Mouse (Mus musculus) heart, embryonic 12.5 days (tissue): ENCODE results near the gene Fndc3b. TPM values are rescaled to one million over a fixed set of nuclear protein-coding genes. Genes with fewer than 3 reads are reported as not detected.
A peak's percentile ranks its signal among the peaks of the same experiment; 100 is the strongest.

Experiments used
- ATAC-seq: fragments of 200-750 bp; cut with Nextera tagmentation; 2 replicates; pipeline ENCODE4 v1.8.0; 2017; ENCODE audit warnings: moderate TSS enrichment, moderate library complexity; ENCODE audit not compliant: insufficient number of reproducible peaks, low FRiP score
- H3K27ac ChIP-seq: fragments of 300-500 bp; sonication (generic); 2 replicates; pipeline ENCODE4 v1.5.1; 2016; ENCODE audit warnings: mild to moderate bottlenecking, moderate library complexity; ENCODE audit not compliant: poor library complexity, severe bottlenecking
- H3K27me3 ChIP-seq: fragments of 300-500 bp; sonication (generic); replicated peaks from 2 replicates; pipeline ENCODE4 v1.6.1; 2016; ENCODE audit warnings: mild to moderate bottlenecking, moderate library complexity
- H3K36me3 ChIP-seq: fragments of 300-500 bp; sonication (generic); 2 replicates; pipeline ENCODE4 v1.6.1; 2016; ENCODE audit warnings: mild to moderate bottlenecking, moderate library complexity
- H3K4me1 ChIP-seq: fragments of 300-500 bp; sonication (generic); replicated peaks from 2 replicates; pipeline ENCODE4 v1.6.1; 2016; ENCODE audit warnings: mild to moderate bottlenecking
- H3K4me2 ChIP-seq: fragments of 300-500 bp; sonication (generic); 2 replicates; pipeline ENCODE4 v1.6.1; 2016; ENCODE audit warnings: mild to moderate bottlenecking, moderate library complexity
- H3K4me3 ChIP-seq: fragments of 300-500 bp; sonication (generic); 2 replicates; pipeline ENCODE4 v1.5.1; 2016; ENCODE audit warnings: mild to moderate bottlenecking
- H3K9ac ChIP-seq: fragments of 300-500 bp; sonication (generic); 2 replicates; pipeline ENCODE4 v1.6.1; 2016; ENCODE audit warnings: mild to moderate bottlenecking, moderate library complexity
- H3K9me3 ChIP-seq: fragments of 300-500 bp; sonication (generic); replicated peaks from 2 replicates; pipeline ENCODE4 v1.6.1; 2016; ENCODE audit warnings: mild to moderate bottlenecking, moderate library complexity
- WGBS: fragments of 180-500 bp; shearing (Covaris S2); methylation state at CpG from one replicate; pipeline ENCODE4 v1.1.7; 2016; 5-methylcytosine and 5-hydroxymethylcytosine counted together
- polyA plus RNA-seq: library from polyadenylated mRNA; unstranded; fragments of >200 nt; fragmentation: Nextera tagmentation; extraction: Ambion mirVana; gene quantifications from 2 replicates; pipeline ENCODE4 v1.2.1, GENCODE M21; 2016

Gene Fndc3b
- polyA plus RNA-seq, 1 experiment from 2014 or later = 36.8 TPM

GRCm38 (mm10) chr3:27607081-27607795 is 103.9 kb downstream of the Fndc3b start:
- peak overlapping the region; percentile 90 for H3K27ac ChIP-seq
- no peaks in the 10 kb centered on the region for H3K36me3 ChIP-seq
- ATAC-seq = peak; percentile 86
- no peaks in the 10 kb centered on the region for H3K9me3 ChIP-seq
- H3K9ac ChIP-seq = peak overlapping the region; percentile 61
- H3K27me3 ChIP-seq = no peaks in the 10 kb centered on the region
- no peak overlapping the region for H3K4me3 ChIP-seq
- whole genome bisulfite sequencing = 13% methylated on average over 9 of the region's 9 CpGs
- H3K4me2 ChIP-seq = peak overlapping the region; percentile 41
- peaks cover 48% of the 10 kb centered on the region for H3K4me1 ChIP-seq

GRCm38 (mm10) chr3:27606626-27607025 is 104.5 kb downstream of the Fndc3b start:
- peak overlapping the region; percentile 61; the same call in 1 of the 2 replicates for H3K9ac ChIP-seq
- WGBS = 65% methylated on average over 6 of the region's 6 CpGs
- no peaks in the 10 kb centered on the region for H3K27me3 ChIP-seq
- no peaks in the 10 kb centered on the region for H3K9me3 ChIP-seq
- H3K4me1 ChIP-seq = peaks cover 47% of the 10 kb centered on the region
- peak overlapping the region; percentile 90 for H3K27ac ChIP-seq
- H3K4me2 ChIP-seq = peak overlapping the region; percentile 41
- no peaks in the 10 kb centered on the region for H3K36me3 ChIP-seq
- no peak overlapping the region for H3K4me3 ChIP-seq
- no peak for ATAC-seq

- Histone ChIP-seq H3K27me3 (no peaks in the 10 kb centered on the region), H3K9ac (no peak overlapping the region), H3K4me2 (no peak overlapping the region), H3K9me3 (no peaks in the 10 kb centered on the region), H3K36me3 (no peaks in the 10 kb centered on the region), H3K4me3 (no peak overlapping the region), H3K27ac (no peak overlapping the region), H3K4me1 (peaks cover 46% of the 10 kb centered on the region)
- ATAC-seq = no peak
- WGBS = 84% methylated on average over 4 of the region's 4 CpGs
Measured at GRCm38 (mm10) chr3:27605613-27606012, 105.5 kb downstream of the Fndc3b start.

GRCm38 (mm10) chr3:27605081-27605480 is 106.0 kb downstream of the Fndc3b start:
- Histone ChIP-seq H3K9ac (no peak overlapping the region), H3K27me3 (no peaks in the 10 kb centered on the region), H3K4me3 (no peak overlapping the region), H3K36me3 (no peaks in the 10 kb centered on the region), H3K9me3 (no peaks in the 10 kb centered on the region), H3K27ac (no peak overlapping the region), H3K4me2 (no peak overlapping the region), H3K4me1 (peaks cover 49% of the 10 kb centered on the region)
- no peak for ATAC-seq
- 89% methylated on average over 3 of the region's 3 CpGs for WGBS

GRCm38 (mm10) chr3:27604629-27605028 is 106.5 kb downstream of the Fndc3b start:
- Histone ChIP-seq H3K4me3 (no peak overlapping the region), H3K27me3 (no peaks in the 10 kb centered on the region), H3K27ac (0 out of 2 replicates have a peak overlapping the region, but pooled peaks have one; percentile 40), H3K4me1 (peaks cover 54% of the 10 kb centered on the region), H3K4me2 (no peak overlapping the region), H3K9ac (no peak overlapping the region), H3K9me3 (no peaks in the 10 kb centered on the region), H3K36me3 (no peaks in the 10 kb centered on the region)
- 80% methylated on average over 4 of the region's 4 CpGs for WGBS
- ATAC-seq = no peak

GRCm38 (mm10) chr3:27603905-27604620 is 107.0 kb downstream of the Fndc3b start:
- Histone ChIP-seq H3K27ac (no peak overlapping the region), H3K27me3 (no peaks in the 10 kb centered on the region), H3K4me2 (no peak overlapping the region), H3K4me3 (no peak overlapping the region), H3K9ac (no peak overlapping the region), H3K36me3 (no peaks in the 10 kb centered on the region), H3K4me1 (peaks cover 57% of the 10 kb centered on the region), H3K9me3 (no peaks in the 10 kb centered on the region)
- no peak for ATAC-seq
- WGBS = 67% methylated on average over 13 of the region's 13 CpGs

GRCm38 (mm10) chr3:27600645-27601044 is 110.5 kb downstream of the Fndc3b start:
- peak; percentile 54 for ATAC-seq
- 33% methylated on average over 7 of the region's 7 CpGs for WGBS
- Histone ChIP-seq H3K9me3 (no peaks in the 10 kb centered on the region), H3K9ac (no peak overlapping the region), H3K27me3 (no peaks in the 10 kb centered on the region), H3K27ac (peak overlapping the region; percentile 71), H3K4me2 (peak overlapping the region; percentile 14; the same call in 1 of the 2 replicates), H3K4me1 (peaks cover 47% of the 10 kb centered on the region), H3K4me3 (no peak overlapping the region), H3K36me3 (no peaks in the 10 kb centered on the region)

- Histone ChIP-seq H3K4me3 (no peak overlapping the region), H3K36me3 (no peaks in the 10 kb centered on the region), H3K9me3 (no peaks in the 10 kb centered on the region), H3K4me2 (peak overlapping the region; percentile 14; the same call in 1 of the 2 replicates), H3K27me3 (no peaks in the 10 kb centered on the region), H3K4me1 (peaks cover 47% of the 10 kb centered on the region), H3K27ac (peak overlapping the region; percentile 71), H3K9ac (no peak overlapping the region)
- ATAC-seq = peak; percentile 20; the same call in 1 of the 2 replicates
- 49% methylated on average over 4 of the region's 4 CpGs for WGBS
Measured at GRCm38 (mm10) chr3:27600197-27600596, 110.9 kb downstream of the Fndc3b start.

GRCm38 (mm10) chr3:27598437-27599382 is 112.4 kb downstream of the Fndc3b start:
- 81% methylated on average over 11 of the region's 11 CpGs for WGBS
- no peak overlapping the region for H3K27ac ChIP-seq

GRCm38 (mm10) chr3:27593485-27594138 is 117.5 kb downstream of the Fndc3b start:
- no peak overlapping the region for H3K4me3 ChIP-seq
- H3K4me1 ChIP-seq = peaks cover 35% of the 10 kb centered on the region
- H3K27me3 ChIP-seq = no peaks in the 10 kb centered on the region
- H3K9ac ChIP-seq = no peak overlapping the region
- H3K27ac ChIP-seq = no peak overlapping the region
- ATAC-seq = no peak
- no peak overlapping the region for H3K4me2 ChIP-seq
- 81% methylated on average over 7 of the region's 7 CpGs for WGBS
- peaks cover 10% of the 10 kb centered on the region; the same call in 1 of the 2 replicates for H3K36me3 ChIP-seq
- H3K9me3 ChIP-seq = no peaks in the 10 kb centered on the region

More at GRCm38 (mm10) chr3:27598437-27599382, 112.4 kb downstream of the Fndc3b start:
- Histone ChIP-seq H3K4me3 (no peak overlapping the region), H3K4me1 (peaks cover 40% of the 10 kb centered on the region), H3K36me3 (no peaks in the 10 kb centered on the region), H3K27me3 (no peaks in the 10 kb centered on the region), H3K9ac (no peak overlapping the region), H3K9me3 (no peaks in the 10 kb centered on the region), H3K4me2 (no peak overlapping the region)
- ATAC-seq = no peak
